Mouse (Mus musculus) intestine, embryonic 16.5 days (tissue): ENCODE results near the gene Psat1. TPM values are rescaled to one million over a fixed set of nuclear protein-coding genes. Genes with fewer than 3 reads are reported as not detected.

Experiments
- ATAC-seq: fragments of 200-750 bp; cut with Nextera tagmentation; 2 replicates; pipeline ENCODE4 v1.8.0; 2017; ENCODE audit warnings: moderate TSS enrichment, moderate library complexity
- H3K27ac ChIP-seq: fragments of 300-500 bp; sonication (generic); 2 replicates; pipeline ENCODE4 v1.5.1; 2014; ENCODE audit warnings: mild to moderate bottlenecking, low read length
- H3K27me3 ChIP-seq: fragments of 300-500 bp; sonication (generic); replicated peaks from 2 replicates; pipeline ENCODE4 v1.6.1; 2014; ENCODE audit warnings: low read length, control low read depth, mixed read lengths; ENCODE audit not compliant: control insufficient read depth, insufficient read depth
- H3K36me3 ChIP-seq: fragments of 300-500 bp; sonication (generic); 2 replicates; pipeline ENCODE4 v1.6.1; 2014; ENCODE audit warnings: low read length, control low read depth; ENCODE audit not compliant: control insufficient read depth, insufficient read depth
- H3K4me1 ChIP-seq: fragments of 300-500 bp; sonication (generic); 2 replicates; pipeline ENCODE4 v1.6.1; 2014; ENCODE audit warnings: low read length, control low read depth, mixed read lengths; ENCODE audit not compliant: control insufficient read depth, insufficient read depth
- H3K4me2 ChIP-seq: fragments of 300-500 bp; sonication (generic); 2 replicates; pipeline ENCODE4 v1.6.1; 2014; ENCODE audit warnings: low read depth, low read length, control low read depth
- H3K4me3 ChIP-seq: fragments of 300-500 bp; sonication (generic); 2 replicates; pipeline ENCODE4 v1.5.1; 2014; ENCODE audit warnings: mild to moderate bottlenecking, low read length
- H3K9ac ChIP-seq: fragments of 300-500 bp; sonication (generic); 2 replicates; pipeline ENCODE4 v1.6.1; 2014; ENCODE audit warnings: low read depth, low read length
- H3K9me3 ChIP-seq: fragments of 300-500 bp; sonication (generic); 2 replicates; pipeline ENCODE4 v1.6.1; 2016; ENCODE audit warnings: low read length, control low read depth; ENCODE audit not compliant: control insufficient read depth
- WGBS: fragments of 180-500 bp; shearing (Covaris S2); extraction: QIAGEN DNeasy Blood & Tissue Kit; methylation state at CpG from one replicate; pipeline ENCODE4 v1.1.7; 2014; 5-methylcytosine and 5-hydroxymethylcytosine counted together
- polyA plus RNA-seq: library from polyadenylated mRNA; unstranded; fragments of >200 nt; fragmentation: Nextera tagmentation; extraction: Ambion mirVana; gene quantifications from 2 replicates; pipeline ENCODE4 v1.2.1, GENCODE M21; 2015

Gene Psat1
- polyA plus RNA-seq, 1 experiment from 2014 or later = 73.5 TPM

DNA sequence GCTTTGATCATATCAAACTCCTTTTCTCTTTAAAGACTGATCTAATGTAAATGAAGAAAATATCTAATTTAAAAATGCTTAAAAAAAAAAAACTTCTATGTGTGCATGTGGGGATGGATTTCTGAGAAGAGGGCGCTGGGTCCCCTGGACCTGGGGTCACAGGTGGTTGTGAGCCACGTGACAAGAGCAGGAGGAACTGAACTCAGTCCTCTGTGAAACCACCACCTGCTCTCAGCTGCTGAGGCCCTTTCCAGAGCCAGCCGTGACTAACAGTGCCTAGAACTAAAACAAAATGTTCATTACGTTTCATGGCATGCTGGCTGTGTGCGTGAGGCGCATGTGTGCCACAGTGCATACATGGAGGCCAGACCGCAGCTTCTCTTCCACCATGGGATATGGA is 17.4 kb upstream of the Psat1 start:
- 0 out of 2 replicates have a peak, but pooled peaks cover 4% of the 10 kb centered on the region for H3K36me3 ChIP-seq
- no peaks in the 10 kb centered on the region for H3K4me1 ChIP-seq
- H3K4me2 ChIP-seq = no peak overlapping the region
- 89% methylated on average over 7 of the region's 7 CpGs for WGBS
- H3K9me3 ChIP-seq = no peaks in the 10 kb centered on the region
- no peak overlapping the region for H3K4me3 ChIP-seq
- H3K27me3 ChIP-seq = no peaks in the 10 kb centered on the region
- 0 out of 2 replicates have a peak, but pooled peaks have one; percentile 33 for ATAC-seq
- no peak overlapping the region for H3K27ac ChIP-seq
- no peak overlapping the region for H3K9ac ChIP-seq

DNA sequence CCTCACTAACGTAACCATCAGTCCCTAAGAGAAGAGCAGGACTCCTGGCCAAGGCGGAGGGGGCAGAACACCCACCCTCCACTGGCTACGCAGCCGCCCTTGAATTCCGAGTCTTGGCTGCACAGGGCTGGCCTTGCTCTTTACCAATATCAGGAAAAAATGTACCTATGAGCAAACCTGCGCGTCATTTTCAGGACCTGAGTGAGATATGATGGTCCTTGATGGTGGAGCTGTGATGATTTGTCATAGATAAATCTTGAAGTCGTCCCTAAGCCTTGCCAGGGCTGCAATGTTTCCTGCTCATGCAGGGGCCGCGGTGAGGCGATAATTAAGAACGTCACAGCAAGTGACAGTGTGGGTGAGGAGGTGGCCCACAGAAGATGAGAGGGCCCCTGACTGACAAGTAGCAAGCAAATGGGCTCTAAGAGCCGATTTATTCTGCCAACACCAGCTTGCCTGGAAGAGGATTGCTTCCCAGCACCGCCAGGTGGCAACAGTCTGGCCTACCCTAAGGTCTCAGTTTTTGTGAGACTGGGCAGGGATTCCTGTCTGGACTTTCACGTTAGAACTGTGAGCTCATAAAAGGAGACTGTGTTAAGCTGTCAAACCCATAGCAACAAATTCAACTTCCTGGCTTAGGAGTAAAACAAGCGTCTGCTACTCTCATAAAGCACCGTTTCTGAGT is 16.0 kb upstream of the Psat1 start:
- H3K27me3 ChIP-seq = no peaks in the 10 kb centered on the region
- H3K9ac ChIP-seq = no peak overlapping the region
- H3K27ac ChIP-seq = no peak overlapping the region
- H3K4me2 ChIP-seq = no peak overlapping the region
- no peaks in the 10 kb centered on the region for H3K9me3 ChIP-seq
- H3K4me3 ChIP-seq = no peak overlapping the region
- no peaks in the 10 kb centered on the region for H3K4me1 ChIP-seq
- 84% methylated on average over 17 of the region's 17 CpGs for WGBS
- H3K36me3 ChIP-seq = peaks cover 3% of the 10 kb centered on the region; the same call in 1 of the 2 replicates
- ATAC-seq = no peak

- Histone ChIP-seq H3K4me2 (no peak overlapping the region), H3K27me3 (no peaks in the 10 kb centered on the region), H3K9ac (no peak overlapping the region), H3K9me3 (no peaks in the 10 kb centered on the region), H3K4me3 (no peak overlapping the region), H3K27ac (no peak overlapping the region), H3K36me3 (peaks cover 3% of the 10 kb centered on the region; the same call in 1 of the 2 replicates), H3K4me1 (no peaks in the 10 kb centered on the region)
- no peak for ATAC-seq
- 89% methylated on average over 13 of the region's 13 CpGs for WGBS
Observed at GRCm38 (mm10) chr19:15962313-15962712, 15.2 kb upstream of the Psat1 start.

DNA sequence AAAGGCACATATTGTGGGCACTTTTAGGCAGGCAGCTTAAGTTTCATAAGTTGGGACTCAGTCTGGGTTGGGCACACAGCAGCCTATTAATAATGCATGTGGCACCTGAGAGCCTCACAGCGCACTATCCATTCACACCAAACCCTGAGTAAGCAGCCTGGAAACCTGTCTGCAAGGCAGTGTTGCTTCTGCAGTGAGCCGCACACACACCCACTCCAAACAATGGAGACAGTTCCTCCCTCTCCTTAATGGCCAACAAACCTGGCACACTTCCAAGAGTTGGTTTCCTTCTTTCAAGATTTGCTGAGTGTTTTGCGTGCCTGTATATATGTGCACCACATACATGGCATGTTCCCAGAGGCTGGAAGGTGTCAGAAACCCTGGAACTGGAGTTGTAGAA is 3.1 kb upstream of the Psat1 start:
- Histone ChIP-seq H3K27ac (no peak overlapping the region), H3K4me2 (no peak overlapping the region), H3K9me3 (no peaks in the 10 kb centered on the region), H3K27me3 (no peaks in the 10 kb centered on the region), H3K36me3 (peaks cover 4% of the 10 kb centered on the region), H3K4me1 (no peaks in the 10 kb centered on the region), H3K4me3 (no peak overlapping the region), H3K9ac (no peak overlapping the region)
- WGBS = 61% methylated on average over 3 of the region's 3 CpGs
- ATAC-seq = peak; percentile 38

DNA sequence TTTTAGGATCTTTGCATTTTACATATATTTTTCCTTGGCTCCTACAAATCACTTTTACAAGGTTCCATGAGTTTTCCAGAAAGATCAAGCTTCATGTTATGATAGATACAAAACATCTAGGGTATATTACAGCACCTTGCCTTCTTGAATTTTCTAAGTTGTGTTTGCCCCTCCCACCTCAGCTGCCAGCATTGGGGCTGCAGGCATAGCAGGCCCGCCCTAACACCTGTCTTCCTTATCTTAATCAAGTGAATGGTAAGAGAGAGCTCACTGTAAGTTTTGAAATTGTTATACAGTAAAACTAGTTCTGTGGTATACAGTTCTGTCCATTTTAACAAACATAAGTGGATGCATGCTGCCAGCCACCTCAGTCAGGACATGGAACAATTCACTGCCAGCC is 1.7 kb upstream of the Psat1 start:
- no peak overlapping the region for H3K4me2 ChIP-seq
- no peak overlapping the region for H3K4me3 ChIP-seq
- no peaks in the 10 kb centered on the region for H3K4me1 ChIP-seq
- H3K36me3 ChIP-seq = no peaks in the 10 kb centered on the region
- ATAC-seq = no peak
- no peaks in the 10 kb centered on the region for H3K9me3 ChIP-seq
- H3K9ac ChIP-seq = no peak overlapping the region
- WGBS = 79% methylated on average over 1 of the region's 1 CpGs
- no peak overlapping the region for H3K27ac ChIP-seq
- no peaks in the 10 kb centered on the region for H3K27me3 ChIP-seq

GRCm38 (mm10) chr19:15948426-15948825 is 1.3 kb upstream of the Psat1 start:
- Histone ChIP-seq H3K4me2 (no peak overlapping the region), H3K4me3 (no peak overlapping the region), H3K9ac (no peak overlapping the region), H3K4me1 (no peaks in the 10 kb centered on the region), H3K36me3 (no peaks in the 10 kb centered on the region), H3K27ac (no peak overlapping the region), H3K27me3 (no peaks in the 10 kb centered on the region), H3K9me3 (no peaks in the 10 kb centered on the region)
- ATAC-seq = no peak
- WGBS = 76% methylated on average over 7 of the region's 7 CpGs

DNA sequence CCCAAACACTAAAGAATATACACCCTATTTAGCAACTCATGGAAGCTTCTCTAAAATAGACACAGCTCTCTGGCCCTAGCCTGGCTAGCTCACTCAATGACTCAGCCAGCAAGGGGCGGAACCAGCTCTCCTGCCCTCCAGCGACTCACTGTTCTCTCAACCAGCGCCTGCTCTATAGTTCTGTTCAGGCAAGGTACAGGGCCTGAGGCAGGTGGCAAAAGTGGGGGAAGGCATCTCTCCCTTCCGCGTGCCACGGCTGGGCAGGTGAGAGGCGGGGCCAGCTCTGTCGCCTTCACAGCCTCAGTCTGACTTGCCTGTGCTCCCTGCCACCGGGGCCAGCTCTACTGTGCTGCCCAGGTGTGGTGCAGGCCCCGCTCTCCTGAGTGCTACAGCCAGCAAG is 474 bp downstream of the Psat1 start:
- no peak overlapping the region for H3K27ac ChIP-seq
- H3K4me2 ChIP-seq = no peak overlapping the region
- no peaks in the 10 kb centered on the region for H3K36me3 ChIP-seq
- peak; percentile 75 for ATAC-seq
- H3K9ac ChIP-seq = no peak overlapping the region
- H3K4me3 ChIP-seq = no peak overlapping the region
- H3K27me3 ChIP-seq = no peaks in the 10 kb centered on the region
- H3K9me3 ChIP-seq = no peaks in the 10 kb centered on the region
- H3K4me1 ChIP-seq = no peaks in the 10 kb centered on the region
- WGBS = 59% methylated on average over 10 of the region's 10 CpGs

GRCm38 (mm10) chr19:15943117-15943423 is 4.1 kb downstream of the Psat1 start:
- no peak for ATAC-seq
- WGBS = 81% methylated on average over 7 of the region's 7 CpGs
- Histone ChIP-seq H3K9ac (no peak overlapping the region), H3K36me3 (no peaks in the 10 kb centered on the region), H3K9me3 (no peaks in the 10 kb centered on the region), H3K4me1 (no peaks in the 10 kb centered on the region), H3K4me2 (no peak overlapping the region), H3K27ac (no peak overlapping the region), H3K27me3 (no peaks in the 10 kb centered on the region), H3K4me3 (no peak overlapping the region)

DNA sequence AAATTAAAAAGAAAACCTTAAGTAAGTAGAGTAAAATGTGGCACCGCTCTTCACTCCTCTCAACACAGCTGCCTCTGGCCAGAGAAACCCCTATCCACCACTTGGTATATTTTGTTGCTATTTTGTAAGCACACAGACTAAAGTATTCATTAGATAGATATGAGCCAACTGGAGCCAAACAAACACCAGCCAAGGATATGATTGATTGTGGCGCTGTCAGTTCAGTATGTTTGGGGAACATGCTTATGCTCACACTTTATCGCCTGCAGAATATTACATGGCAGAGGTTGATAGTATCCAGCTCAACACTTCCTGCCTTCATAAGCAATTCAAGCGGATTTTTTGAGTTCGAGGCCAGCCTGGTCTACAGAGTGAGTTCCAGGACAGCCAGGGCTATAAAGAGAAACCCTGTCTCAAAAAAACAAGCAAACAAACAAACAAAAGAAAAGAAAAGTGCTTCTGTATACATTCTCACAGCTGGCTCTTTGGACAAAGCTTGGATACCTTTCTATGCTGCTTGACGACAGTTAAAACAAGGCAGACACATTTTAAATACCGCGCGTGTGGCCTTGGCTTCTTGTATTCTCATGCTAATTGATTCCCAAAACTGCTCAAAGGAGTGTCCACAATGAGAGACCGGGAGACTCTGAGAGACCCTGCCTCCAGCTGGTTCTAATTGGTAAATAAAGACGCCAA is 4.6 kb downstream of the Psat1 start:
- no peak for ATAC-seq
- Histone ChIP-seq H3K9me3 (no peaks in the 10 kb centered on the region), H3K4me2 (no peak overlapping the region), H3K4me1 (no peaks in the 10 kb centered on the region), H3K27ac (no peak overlapping the region), H3K27me3 (no peaks in the 10 kb centered on the region), H3K4me3 (no peak overlapping the region), H3K9ac (no peak overlapping the region), H3K36me3 (no peaks in the 10 kb centered on the region)
- WGBS = 65% methylated on average over 11 of the region's 11 CpGs
